Mouse (Mus musculus): ENCODE results near the gene Mgat3.

- TF ChIP-seq POLR2A (IDR thresholded peaks at IDR 0.05; ENCODE audit: extremely low read depth, insufficient read depth, low read length) (no peak), CTCF (IDR thresholded peaks at IDR 0.05; ENCODE audit: low read depth, low read length) (no peak)
Measured at GRCm38 (mm10) chr15:80157197-80157943, 16.2 kb upstream of the Mgat3 start.
